Mouse (Mus musculus) thymus, postnatal 10 days (tissue): ENCODE measurements at regions not wholly inside any gene's neighbourhood (a gene's known extent, or its start where the extent isn't known, plus 50 kb on each side); places are given as distances from the start of the nearest gene placed in this dataset.

Experiments used
- DNase-seq, 2 experiments: peaks; one replicate each; pipeline ENCODE4 v3.0.0; 2021; ENCODE audit warnings: low spot score in 2 of 2

DNA sequence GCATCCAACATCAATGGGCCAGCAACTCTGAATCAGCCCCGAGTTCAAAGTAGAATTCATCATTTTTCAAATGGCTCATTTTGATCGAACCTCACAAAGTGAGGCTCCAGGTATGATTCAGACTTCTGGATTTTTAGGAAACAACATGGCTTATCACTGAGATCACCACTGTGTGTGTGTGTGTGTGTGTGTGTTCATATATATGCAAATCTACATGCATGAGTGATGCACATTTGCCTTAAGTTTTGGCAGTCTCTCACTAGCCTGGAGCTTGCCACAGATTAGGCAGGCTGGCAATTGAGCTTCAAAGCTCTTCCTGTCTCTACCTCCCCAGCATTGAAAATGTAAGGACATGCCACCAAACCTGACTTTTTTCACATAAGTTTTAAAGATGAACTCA lies 195.1 kb upstream of the Mindy3 start:
- DNase-seq = no peak

DNA sequence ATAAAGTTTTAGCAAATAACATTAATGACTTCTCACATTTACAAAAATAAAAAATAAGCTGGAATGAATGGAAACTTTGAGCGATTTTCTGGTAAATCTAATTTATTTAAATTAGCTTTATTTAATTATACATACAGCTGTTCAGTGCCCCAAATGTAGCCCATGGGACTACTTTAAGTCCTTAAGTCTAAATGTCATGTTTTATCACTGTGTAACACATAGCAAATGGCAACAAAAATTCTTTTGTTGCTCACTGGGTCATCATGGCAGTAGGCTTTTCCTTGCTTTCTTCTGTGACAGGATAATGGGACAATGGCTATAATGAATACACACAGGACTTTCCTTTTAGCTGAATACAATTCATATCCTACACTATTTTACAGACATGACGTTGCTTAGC lies 194.6 kb upstream of the Mindy3 start:
- no peak for DNase-seq

DNA sequence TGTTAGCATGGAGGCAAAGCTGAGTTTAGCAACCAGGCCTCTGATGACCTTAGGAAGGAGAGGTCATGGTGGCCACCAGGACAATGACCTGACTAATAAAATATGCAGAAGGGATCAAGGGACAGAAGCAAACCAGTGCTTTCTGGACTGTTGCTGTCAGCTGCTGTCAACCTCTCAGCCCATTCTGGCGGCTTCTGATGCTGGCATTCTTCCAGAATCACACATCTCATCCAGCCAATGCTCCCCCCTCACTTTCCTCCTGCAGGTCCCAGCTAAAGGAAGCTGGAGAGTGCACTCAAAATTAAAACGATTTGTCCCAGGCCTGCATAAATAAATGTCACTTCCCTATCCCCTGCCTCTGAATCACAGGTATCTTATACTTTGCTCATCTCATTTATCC lies 163.3 kb upstream of the Mindy3 start:
- DNase-seq = no peak

DNA sequence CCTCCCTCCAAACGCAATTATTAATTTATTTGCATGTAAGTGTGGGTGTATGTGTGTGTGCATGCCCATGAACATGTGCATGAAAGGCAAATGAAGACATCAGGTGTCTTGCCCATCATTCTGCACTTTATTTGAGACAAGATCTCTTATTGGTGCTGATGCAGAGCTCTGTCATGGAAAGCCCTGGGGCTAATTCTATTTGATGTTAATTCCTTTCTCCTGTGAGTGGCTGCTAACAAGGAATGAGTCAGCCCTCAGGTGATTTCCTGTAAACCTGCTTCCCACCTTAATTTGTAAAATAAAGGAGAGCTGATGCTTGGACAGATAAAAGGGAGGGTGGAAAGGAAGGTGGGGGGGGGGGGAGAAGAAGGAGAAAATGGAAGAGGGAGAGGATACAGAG lies 138.5 kb upstream of the Mindy3 start:
- no peak for DNase-seq

DNA sequence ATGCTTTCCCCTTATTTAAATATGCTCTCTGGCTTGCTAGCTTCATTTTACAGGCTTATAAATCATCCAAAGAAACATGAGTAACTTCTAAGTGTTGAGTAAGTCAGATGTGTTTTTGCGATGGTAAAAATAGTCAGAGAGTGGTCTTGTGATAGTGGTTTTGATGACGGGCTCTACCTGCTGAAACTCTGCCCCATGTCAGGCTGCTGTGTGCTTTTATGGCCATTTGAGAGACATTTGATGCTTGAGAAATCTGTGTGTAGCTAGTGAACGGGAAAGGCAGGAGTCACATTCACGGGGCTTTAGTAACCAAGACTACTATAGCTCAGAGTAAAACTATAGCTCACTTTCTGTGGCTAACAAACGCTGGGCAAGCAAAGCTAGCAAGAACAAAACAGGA lies 103.1 kb upstream of the Mindy3 start:
- no peak for DNase-seq

DNA sequence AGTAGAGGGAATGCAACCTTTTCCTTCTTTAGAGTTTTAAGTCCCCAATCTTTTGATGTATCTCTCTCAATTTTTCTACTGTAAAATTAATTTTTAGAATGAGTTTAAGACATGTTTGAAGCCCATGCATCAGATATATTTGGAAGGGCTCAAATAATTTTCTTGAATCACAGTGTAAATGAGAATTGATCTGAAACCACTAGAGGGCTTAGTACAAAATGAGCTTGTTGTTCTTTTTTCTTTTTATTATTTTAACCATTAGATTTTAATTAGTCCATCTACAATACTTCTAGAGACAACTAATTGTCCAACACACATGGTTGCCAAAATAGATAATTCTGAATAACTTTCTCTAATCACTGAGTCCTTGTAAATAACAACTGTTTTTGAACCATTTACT lies 102.5 kb upstream of the Mindy3 start:
- DNase-seq = no peak

- DNase-seq = peak in 1 of 2 experiments; percentile 35
Measured at GRCm38 (mm10) chr2:12492369-12492768, 73.1 kb upstream of the Mindy3 start.

DNA sequence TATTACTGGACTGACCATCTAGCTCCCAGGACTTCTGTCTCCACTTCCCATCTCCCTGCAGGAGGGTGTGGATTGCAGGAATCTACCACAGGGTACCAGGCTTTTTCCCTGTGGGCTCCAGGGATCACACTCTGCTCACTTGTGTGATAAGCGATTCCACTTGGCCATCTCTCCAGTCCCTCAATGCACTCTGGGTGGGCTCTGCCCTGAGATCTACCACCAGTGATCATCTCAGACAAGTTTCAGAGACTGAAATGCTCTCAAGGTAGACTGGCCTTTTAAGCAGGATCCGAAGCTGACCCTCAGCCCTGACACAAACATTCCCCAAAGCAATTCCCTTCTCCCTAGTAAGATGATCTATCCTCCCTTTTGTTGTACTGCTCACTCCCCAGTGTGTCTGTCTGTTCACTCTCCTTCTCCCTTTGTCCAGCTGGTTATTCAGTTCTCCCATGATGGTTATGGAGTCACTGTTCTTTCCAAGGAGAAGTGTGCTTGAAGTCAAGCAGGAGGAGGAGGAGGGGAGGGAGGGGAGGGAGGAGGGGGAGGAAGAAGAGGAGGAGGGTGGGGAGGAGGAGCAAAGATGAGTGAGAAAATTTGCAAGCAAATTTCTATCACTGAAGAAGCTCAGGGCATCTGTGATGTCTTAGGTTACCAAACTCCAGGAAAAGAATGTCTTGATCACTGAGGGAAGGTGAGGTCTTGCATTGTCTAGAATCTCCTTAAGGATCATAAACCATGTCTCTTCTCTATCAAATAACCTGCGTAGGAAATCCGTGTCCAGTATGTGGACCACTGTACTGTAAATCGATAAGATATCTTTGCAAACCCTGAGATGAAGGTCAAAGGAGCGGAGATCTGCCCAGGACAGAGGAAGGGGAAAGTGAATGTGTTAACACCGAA lies 50.4 kb upstream of the Mindy3 start:
- no peak for DNase-seq
